Mouse (Mus musculus): ENCODE measurements around the gene Ppfibp2. TPM values are rescaled to one million over a fixed set of nuclear protein-coding genes. Genes with fewer than 3 reads are reported as not detected.
A peak's percentile ranks its signal among the peaks of the same experiment; 100 is the strongest.

Ppfibp2 gene
- polyA plus RNA-seq, 2 experiments = 14.4 TPM

- Histone ChIP-seq H3K9ac (ENCODE audit: low read depth, low read length, severe bottlenecking) (no peak overlapping the region), H3K9me3 (ENCODE audit: control insufficient read depth, low read length) (no peaks in the 10 kb centered on the region), H3K4me3 (replicated peaks; ENCODE audit: low read length) (no peak overlapping the region), H3K4me1 (ENCODE audit: control insufficient read depth, insufficient read depth, low read length) (no peaks in the 10 kb centered on the region), H3K27me3 (ENCODE audit: control insufficient read depth, insufficient read depth, low read length) (no peaks in the 10 kb centered on the region), H3K4me2 (replicated peaks; ENCODE audit: low read depth, low read length, severe bottlenecking) (no peak overlapping the region), H3K27ac (replicated peaks; ENCODE audit: low read depth, low read length) (no peak overlapping the region), H3K36me3 (ENCODE audit: control insufficient read depth, insufficient read depth, low read length) (no peaks in the 10 kb centered on the region)
- no peak for DNase-seq (ENCODE audit: low spot score)
- ATAC-seq (ENCODE audit: low FRiP score, low read depth) = no peak
- no peak for TF ChIP-seq POLR2A (IDR thresholded peaks at IDR 0.05; ENCODE audit: borderline replicate concordance, extremely low read depth, insufficient read depth, insufficient read length)
- 72% methylated on average over 6 of the region's 6 CpGs for WGBS
Measured at GRCm38 (mm10) chr7:107770812-107771211, 175.8 kb downstream of the Ppfibp2 start.

- Histone ChIP-seq H3K4me1 (ENCODE audit: control insufficient read depth, insufficient read depth, low read length) (no peaks in the 10 kb centered on the region), H3K9me3 (ENCODE audit: control insufficient read depth, low read length) (no peaks in the 10 kb centered on the region), H3K27ac (replicated peaks; ENCODE audit: low read depth, low read length) (no peak overlapping the region), H3K27me3 (ENCODE audit: control insufficient read depth, insufficient read depth, low read length) (no peaks in the 10 kb centered on the region), H3K4me2 (replicated peaks; ENCODE audit: low read depth, low read length, severe bottlenecking) (no peak overlapping the region), H3K36me3 (ENCODE audit: control insufficient read depth, insufficient read depth, low read length) (no peaks in the 10 kb centered on the region), H3K4me3 (replicated peaks; ENCODE audit: low read length) (no peak overlapping the region), H3K9ac (ENCODE audit: low read depth, low read length, severe bottlenecking) (no peak overlapping the region)
- DNase-seq (ENCODE audit: low spot score) = no peak
- no peak for ATAC-seq (ENCODE audit: low FRiP score, low read depth)
- WGBS = 94% methylated on average over 1 of the region's 1 CpGs
- TF ChIP-seq POLR2A (IDR thresholded peaks at IDR 0.05; ENCODE audit: borderline replicate concordance, extremely low read depth, insufficient read depth, insufficient read length) = no peak
Measured at GRCm38 (mm10) chr7:107778216-107778615, 183.2 kb downstream of the Ppfibp2 start.

- Histone ChIP-seq H3K4me2 (replicated peaks; ENCODE audit: low read depth, low read length, severe bottlenecking) (no peak overlapping the region), H3K4me3 (replicated peaks; ENCODE audit: low read length) (no peak overlapping the region), H3K9ac (ENCODE audit: low read depth, low read length, severe bottlenecking) (no peak overlapping the region), H3K27ac (replicated peaks; ENCODE audit: low read depth, low read length) (no peak overlapping the region), H3K27me3 (ENCODE audit: control insufficient read depth, insufficient read depth, low read length) (no peaks in the 10 kb centered on the region), H3K4me1 (ENCODE audit: control insufficient read depth, insufficient read depth, low read length) (no peaks in the 10 kb centered on the region), H3K9me3 (ENCODE audit: control insufficient read depth, low read length) (no peaks in the 10 kb centered on the region), H3K36me3 (ENCODE audit: control insufficient read depth, insufficient read depth, low read length) (no peaks in the 10 kb centered on the region)
- no peak for TF ChIP-seq POLR2A (IDR thresholded peaks at IDR 0.05; ENCODE audit: borderline replicate concordance, extremely low read depth, insufficient read depth, insufficient read length)
- WGBS = 40% methylated on average over 4 of the region's 4 CpGs
- no peak for DNase-seq (ENCODE audit: low spot score)
- no peak for ATAC-seq (ENCODE audit: low FRiP score, low read depth)
Measured at GRCm38 (mm10) chr7:107779611-107780010, 184.6 kb downstream of the Ppfibp2 start.

GRCm38 (mm10) chr7:107787977-107788620 lies 193.1 kb downstream of the Ppfibp2 start:
- Histone ChIP-seq H3K9me3 (ENCODE audit: control insufficient read depth, low read length) (no peaks in the 10 kb centered on the region), H3K27ac (replicated peaks; ENCODE audit: low read depth, low read length) (no peak overlapping the region), H3K4me1 (ENCODE audit: control insufficient read depth, insufficient read depth, low read length) (no peaks in the 10 kb centered on the region), H3K4me3 (replicated peaks; ENCODE audit: low read length) (no peak overlapping the region), H3K27me3 (ENCODE audit: control insufficient read depth, insufficient read depth, low read length) (no peaks in the 10 kb centered on the region), H3K36me3 (ENCODE audit: control insufficient read depth, insufficient read depth, low read length) (no peaks in the 10 kb centered on the region), H3K4me2 (replicated peaks; ENCODE audit: low read depth, low read length, severe bottlenecking) (no peak overlapping the region), H3K9ac (ENCODE audit: low read depth, low read length, severe bottlenecking) (no peak overlapping the region)
- no peak for TF ChIP-seq POLR2A (IDR thresholded peaks at IDR 0.05; ENCODE audit: borderline replicate concordance, extremely low read depth, insufficient read depth, insufficient read length)
- no peak for ATAC-seq (ENCODE audit: low FRiP score, low read depth)
- DNase-seq (ENCODE audit: low spot score) = peak; percentile 58
- WGBS = 51% methylated on average over 3 of the region's 3 CpGs

GRCm38 (mm10) chr7:107796500-107796899 lies 201.5 kb downstream of the Ppfibp2 start:
- Histone ChIP-seq H3K4me1 (ENCODE audit: control insufficient read depth, insufficient read depth, low read length) (no peaks in the 10 kb centered on the region), H3K27ac (replicated peaks; ENCODE audit: low read depth, low read length) (no peak overlapping the region), H3K9me3 (ENCODE audit: control insufficient read depth, low read length) (no peaks in the 10 kb centered on the region), H3K36me3 (ENCODE audit: control insufficient read depth, insufficient read depth, low read length) (no peaks in the 10 kb centered on the region), H3K4me2 (replicated peaks; ENCODE audit: low read depth, low read length, severe bottlenecking) (no peak overlapping the region), H3K9ac (ENCODE audit: low read depth, low read length, severe bottlenecking) (no peak overlapping the region), H3K27me3 (ENCODE audit: control insufficient read depth, insufficient read depth, low read length) (no peaks in the 10 kb centered on the region), H3K4me3 (replicated peaks; ENCODE audit: low read length) (no peak overlapping the region)
- no peak for TF ChIP-seq POLR2A (IDR thresholded peaks at IDR 0.05; ENCODE audit: borderline replicate concordance, extremely low read depth, insufficient read depth, insufficient read length)
- DNase-seq (ENCODE audit: low spot score) (no peak), ATAC-seq (ENCODE audit: low FRiP score, low read depth) (no peak)
- 88% methylated on average over 2 of the region's 2 CpGs for WGBS

Other genes with a start within 250 kb of the Ppfibp2 start
- gene Syt9, start 224.5 kb upstream of the Ppfibp2 start, polyA plus RNA-seq (2012; rRNA removed) = 4.3 and 5.0 TPM in 2 replicates
- 3.9 and 5.7 TPM in 2 replicates for gene Syt9, start 224.5 kb upstream of the Ppfibp2 start, polyA plus RNA-seq (2014; fragmentation: Nextera tagmentation; extraction: Ambion mirVana)
- 23.0 and 23.9 TPM in 2 replicates for gene Olfml1, start 27.8 kb upstream of the Ppfibp2 start, polyA plus RNA-seq (2012; rRNA removed)
- gene Olfml1, start 27.8 kb upstream of the Ppfibp2 start, polyA plus RNA-seq (2014; fragmentation: Nextera tagmentation; extraction: Ambion mirVana) = 38.5 and 40.4 TPM in 2 replicates
- not detected in 2 replicates for gene 5330417H12Rik, start 30.0 kb downstream of the Ppfibp2 start, polyA plus RNA-seq (2012; rRNA removed)
- not detected in 2 replicates for gene 5330417H12Rik, start 30.0 kb downstream of the Ppfibp2 start, polyA plus RNA-seq (2014; fragmentation: Nextera tagmentation; extraction: Ambion mirVana)
- 0.14 and 0.33 TPM in 2 replicates for gene Cyb5r2, start 162.8 kb downstream of the Ppfibp2 start, polyA plus RNA-seq (2012; rRNA removed)
- 0.23 and 0.32 TPM in 2 replicates for gene Cyb5r2, start 162.8 kb downstream of the Ppfibp2 start, polyA plus RNA-seq (2014; fragmentation: Nextera tagmentation; extraction: Ambion mirVana)
- gene Ovch2, start 206.0 kb downstream of the Ppfibp2 start, polyA plus RNA-seq (2012; rRNA removed) = not detected in 2 replicates
- not detected in 2 replicates for gene Ovch2, start 206.0 kb downstream of the Ppfibp2 start, polyA plus RNA-seq (2014; fragmentation: Nextera tagmentation; extraction: Ambion mirVana)
- gene Olfr467, start 217.1 kb downstream of the Ppfibp2 start, polyA plus RNA-seq (2012; rRNA removed) = not detected in 2 replicates
- gene Olfr467, start 217.1 kb downstream of the Ppfibp2 start, polyA plus RNA-seq (2014; fragmentation: Nextera tagmentation; extraction: Ambion mirVana) = not detected in 2 replicates
- gene Olfr469, start 230.3 kb downstream of the Ppfibp2 start, polyA plus RNA-seq (2012; rRNA removed) = not detected in 2 replicates
- not detected in 2 replicates for gene Olfr469, start 230.3 kb downstream of the Ppfibp2 start, polyA plus RNA-seq (2014; fragmentation: Nextera tagmentation; extraction: Ambion mirVana)

Measured in limb, embryonic 14.5 days (tissue).